Mouse (Mus musculus) heart, adult 2 months (tissue): ENCODE results near the gene Dennd1c.

Experiments used
- EP300 ChIP-seq: fragments of 200-500 bp; IDR thresholded peaks from 2 replicates; pipeline ENCODE4 v1.6.1; 2011; ENCODE audit warnings: low read depth, low read length, control low read depth; ENCODE audit not compliant: insufficient read depth
- POLR2A ChIP-seq: fragments of 200-500 bp; IDR thresholded peaks from 2 replicates; pipeline ENCODE4 v1.6.1; 2011; ENCODE audit warnings: mild to moderate bottlenecking, low read depth, low read length, control low read depth; ENCODE audit not compliant: insufficient read depth

DNA sequence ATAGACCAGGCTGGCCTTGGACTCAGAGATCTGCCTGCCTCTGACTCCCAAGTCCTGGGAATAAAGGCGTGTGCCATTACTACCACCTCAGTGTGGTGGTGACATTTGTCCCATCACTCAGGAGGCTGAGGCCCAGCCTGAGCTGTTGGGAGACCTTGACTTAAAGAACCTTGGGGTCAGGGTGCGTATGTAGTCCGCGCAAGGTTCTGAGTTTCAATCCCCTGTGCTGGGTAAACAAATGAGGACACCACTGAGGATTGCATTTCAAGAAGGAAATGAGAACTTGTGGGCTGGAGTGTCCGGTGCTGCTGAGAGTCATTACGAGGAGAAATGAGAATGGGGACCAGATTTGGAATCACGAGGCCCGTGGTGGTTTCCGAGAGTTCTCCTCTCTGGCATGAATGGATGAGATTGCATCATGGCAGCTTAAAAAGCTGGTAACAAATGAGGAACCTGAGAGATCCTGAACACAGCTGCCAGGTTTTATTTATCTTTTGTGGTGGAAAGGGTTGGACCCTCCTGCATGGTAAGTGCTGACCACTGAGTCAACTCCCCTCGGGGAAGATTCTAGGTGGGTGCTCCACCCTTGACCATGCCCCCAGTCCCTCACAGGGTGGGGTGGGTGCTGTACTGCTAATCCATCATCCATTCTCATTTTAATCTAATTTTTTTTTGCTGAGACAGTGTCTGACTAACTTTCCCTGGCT lies 34.6 kb upstream of the Dennd1c start:
- no peak for TF ChIP-seq POLR2A
- TF ChIP-seq EP300 = no peak
